Mouse (Mus musculus): ENCODE measurements around the gene Msi1.

DNA sequence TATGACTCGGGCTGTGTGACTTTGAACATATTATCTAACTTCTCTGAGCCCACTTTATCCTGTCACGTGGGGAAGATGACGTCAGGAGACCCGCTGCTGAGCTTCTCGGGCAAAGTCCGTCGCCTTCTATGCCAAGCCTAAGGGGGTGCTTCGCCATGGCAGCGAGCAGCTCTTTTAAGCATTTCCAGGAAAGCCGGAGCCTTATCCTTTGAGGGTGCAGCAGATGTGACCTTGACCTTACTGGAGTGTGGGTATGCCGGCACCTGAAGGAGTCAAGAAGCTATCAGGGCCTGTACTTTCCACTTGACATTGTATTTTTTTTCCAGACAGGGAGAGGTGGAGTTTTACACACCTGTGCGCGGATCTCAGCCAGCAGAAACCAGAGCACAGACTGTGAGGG is 29.5 kb downstream of the Msi1 start:
- TF ChIP-seq CTCF (IDR thresholded peaks at IDR 0.05; ENCODE audit: borderline replicate concordance, insufficient read depth, low read length) (no peak), POLR2A (IDR thresholded peaks at IDR 0.05; ENCODE audit: low read depth, low read length) (no peak)

Measured in embryonic fibroblast, embryonic 13.5 days (primary cell).